Mouse (Mus musculus) thymus, postnatal 4 days (tissue): ENCODE measurements around the gene Gm37240.
A peak's percentile ranks its signal among the peaks of the same experiment; 100 is the strongest.
"Not testable (repeated sequence)": the region's sequence is repeated elsewhere in the genome, so short reads cannot be mapped to it uniquely, and the experiment has no call there.

Experiments used
- DNase-seq: peaks from one replicate; pipeline ENCODE4 v3.0.0; 2021

The Gm37240 gene

GRCm38 (mm10) chr3:84685662-84686293 lies 1201.5 kb downstream of the Gm37240 start:
- no peak for DNase-seq

GRCm38 (mm10) chr3:84683788-84684187 lies 1203.5 kb downstream of the Gm37240 start:
- DNase-seq, result no peak

- peak; percentile 71 for DNase-seq
Measured at GRCm38 (mm10) chr3:84681699-84682098, 1205.6 kb downstream of the Gm37240 start.

- DNase-seq, result peak; percentile 38
Measured at GRCm38 (mm10) chr3:84680062-84680461, 1207.3 kb downstream of the Gm37240 start.

- no peak for DNase-seq
Measured at GRCm38 (mm10) chr3:84679542-84679941, 1207.8 kb downstream of the Gm37240 start.

GRCm38 (mm10) chr3:84678891-84679290 lies 1208.4 kb downstream of the Gm37240 start:
- no peak for DNase-seq

- no peak for DNase-seq
Measured at GRCm38 (mm10) chr3:84675710-84676109, 1211.6 kb downstream of the Gm37240 start.

GRCm38 (mm10) chr3:84673552-84673951 lies 1213.8 kb downstream of the Gm37240 start:
- DNase-seq, result no peak

GRCm38 (mm10) chr3:84672136-84672535 lies 1215.2 kb downstream of the Gm37240 start:
- no peak for DNase-seq

- DNase-seq, result no peak
Measured at GRCm38 (mm10) chr3:84668957-84669356, 1218.4 kb downstream of the Gm37240 start.

GRCm38 (mm10) chr3:84665255-84666073 lies 1221.9 kb downstream of the Gm37240 start:
- peak; percentile 30 for DNase-seq

GRCm38 (mm10) chr3:84664686-84665085 lies 1222.6 kb downstream of the Gm37240 start:
- DNase-seq, result no peak

GRCm38 (mm10) chr3:84663858-84664257 lies 1223.5 kb downstream of the Gm37240 start:
- DNase-seq, result no peak

- DNase-seq, result no peak
Measured at GRCm38 (mm10) chr3:84663079-84663478, 1224.2 kb downstream of the Gm37240 start.

- DNase-seq, result no peak
Measured at GRCm38 (mm10) chr3:84660380-84660779, 1226.9 kb downstream of the Gm37240 start.

GRCm38 (mm10) chr3:84658872-84659271 lies 1228.4 kb downstream of the Gm37240 start:
- DNase-seq, result no peak

GRCm38 (mm10) chr3:84658017-84658416 lies 1229.3 kb downstream of the Gm37240 start:
- DNase-seq, result no peak

GRCm38 (mm10) chr3:84657240-84657639 lies 1230.1 kb downstream of the Gm37240 start:
- DNase-seq, result peak; percentile 34

- DNase-seq, result not testable (repeated sequence)
Measured at GRCm38 (mm10) chr3:84655785-84656150, 1231.5 kb downstream of the Gm37240 start.

GRCm38 (mm10) chr3:84654900-84655784 lies 1232.2 kb downstream of the Gm37240 start:
- DNase-seq, result no peak

- peak; percentile 82 for DNase-seq
Measured at GRCm38 (mm10) chr3:84654246-84654826, 1233.0 kb downstream of the Gm37240 start.

GRCm38 (mm10) chr3:84653557-84654245 lies 1233.6 kb downstream of the Gm37240 start:
- DNase-seq, result peak; percentile 76
